Mouse (Mus musculus): ENCODE data around the gene Zrsr2. TPM values are rescaled to one million over a fixed set of nuclear protein-coding genes. Genes with fewer than 3 reads are reported as not detected.

Zrsr2 gene
- polyA plus RNA-seq, 1 experiment from 2014 or later: 18.9 TPM

Other genes with a start within 250 kb of the Zrsr2 start
- gene Rnf138rt1, start 197.3 kb downstream of the Zrsr2 start, polyA plus RNA-seq (2015; fragmentation: Nextera tagmentation; extraction: Ambion mirVana): 0.09 TPM in 1 of 2 replicates, not detected in the other
- gene Ap1s2, start 49.6 kb downstream of the Zrsr2 start, polyA plus RNA-seq (2015; fragmentation: Nextera tagmentation; extraction: Ambion mirVana): 4.3 and 4.8 TPM in 2 replicates
- 0.08 and 0.14 TPM in 2 replicates for gene Car5b, start 69.3 kb upstream of the Zrsr2 start, polyA plus RNA-seq (2015; fragmentation: Nextera tagmentation; extraction: Ambion mirVana)
- 20.0 and 21.6 TPM in 2 replicates for gene Siah1b, start 117.8 kb upstream of the Zrsr2 start, polyA plus RNA-seq (2015; fragmentation: Nextera tagmentation; extraction: Ambion mirVana)
- 0.28 and 0.45 TPM in 2 replicates for gene Cltrn, start 130.2 kb upstream of the Zrsr2 start, polyA plus RNA-seq (2015; fragmentation: Nextera tagmentation; extraction: Ambion mirVana)
- gene Ace2, start 180.7 kb upstream of the Zrsr2 start, polyA plus RNA-seq (2015; fragmentation: Nextera tagmentation; extraction: Ambion mirVana): 0.03 TPM in 1 of 2 replicates, not detected in the other

All from liver, embryonic 13.5 days (tissue).